Mouse (Mus musculus): ENCODE measurements around the gene Rpn2. TPM values are rescaled to one million over a fixed set of nuclear protein-coding genes. Genes with fewer than 3 reads are reported as not detected.

Gene Rpn2
- total RNA-seq, 1 experiment from 2014 or later, result 143 TPM

- peak; percentile 67 to 69; a peak in 3 of 4 replicates for ATAC-seq (replicated peaks in 1 of 2; ENCODE audit: insufficient read depth in 1 of 2, low FRiP score in 2 of 2, low TSS enrichment in 1 of 2, low read depth in 1 of 2, poor library complexity in 2 of 2, severe bottlenecking in 2 of 2)
These were observed 59.8 kb downstream of the Rpn2 start for GRCm38 (mm10) chr2:157338663-157339062.

GRCm38 (mm10) chr2:157339532-157339931 is 60.7 kb downstream of the Rpn2 start:
- no peak for ATAC-seq (replicated peaks in 1 of 2; ENCODE audit: insufficient read depth in 1 of 2, low FRiP score in 2 of 2, low TSS enrichment in 1 of 2, low read depth in 1 of 2, poor library complexity in 2 of 2, severe bottlenecking in 2 of 2)

GRCm38 (mm10) chr2:157340221-157340741 is 61.5 kb downstream of the Rpn2 start:
- ATAC-seq (replicated peaks in 1 of 2; ENCODE audit: insufficient read depth in 1 of 2, low FRiP score in 2 of 2, low TSS enrichment in 1 of 2, low read depth in 1 of 2, poor library complexity in 2 of 2, severe bottlenecking in 2 of 2), result no peak

GRCm38 (mm10) chr2:157341554-157342270 is 62.9 kb downstream of the Rpn2 start:
- ATAC-seq (replicated peaks in 1 of 2; ENCODE audit: insufficient read depth in 1 of 2, low FRiP score in 2 of 2, low TSS enrichment in 1 of 2, low read depth in 1 of 2, poor library complexity in 2 of 2, severe bottlenecking in 2 of 2), result peak in 1 of 2 experiments; percentile 60; a peak in 2 of 4 replicates

- no peak for ATAC-seq (replicated peaks in 1 of 2; ENCODE audit: insufficient read depth in 1 of 2, low FRiP score in 2 of 2, low TSS enrichment in 1 of 2, low read depth in 1 of 2, poor library complexity in 2 of 2, severe bottlenecking in 2 of 2)
These were observed 63.6 kb downstream of the Rpn2 start for GRCm38 (mm10) chr2:157342328-157342926.

- no peak for ATAC-seq (replicated peaks in 1 of 2; ENCODE audit: insufficient read depth in 1 of 2, low FRiP score in 2 of 2, low TSS enrichment in 1 of 2, low read depth in 1 of 2, poor library complexity in 2 of 2, severe bottlenecking in 2 of 2)
These were observed 64.5 kb downstream of the Rpn2 start for GRCm38 (mm10) chr2:157343337-157343736.

- no peak for ATAC-seq (replicated peaks in 1 of 2; ENCODE audit: insufficient read depth in 1 of 2, low FRiP score in 2 of 2, low TSS enrichment in 1 of 2, low read depth in 1 of 2, poor library complexity in 2 of 2, severe bottlenecking in 2 of 2)
These were observed 68.7 kb downstream of the Rpn2 start, which contains the start of gene Ghrh for GRCm38 (mm10) chr2:157347361-157348159. Ghrh (minus strand) TSS chr2:157347506.

- ATAC-seq (replicated peaks in 1 of 2; ENCODE audit: insufficient read depth in 1 of 2, low FRiP score in 2 of 2, low TSS enrichment in 1 of 2, low read depth in 1 of 2, poor library complexity in 2 of 2, severe bottlenecking in 2 of 2), result no peak
These were observed 70.4 kb downstream of the Rpn2 start for GRCm38 (mm10) chr2:157349121-157349778.

GRCm38 (mm10) chr2:157353183-157353582 is 74.4 kb downstream of the Rpn2 start:
- ATAC-seq (replicated peaks in 1 of 2; ENCODE audit: insufficient read depth in 1 of 2, low FRiP score in 2 of 2, low TSS enrichment in 1 of 2, low read depth in 1 of 2, poor library complexity in 2 of 2, severe bottlenecking in 2 of 2), result no peak

GRCm38 (mm10) chr2:157354106-157354505 is 75.3 kb downstream of the Rpn2 start:
- ATAC-seq (replicated peaks in 1 of 2; ENCODE audit: insufficient read depth in 1 of 2, low FRiP score in 2 of 2, low TSS enrichment in 1 of 2, low read depth in 1 of 2, poor library complexity in 2 of 2, severe bottlenecking in 2 of 2), result no peak

GRCm38 (mm10) chr2:157360028-157360427 is 81.2 kb downstream of the Rpn2 start:
- ATAC-seq (replicated peaks in 1 of 2; ENCODE audit: insufficient read depth in 1 of 2, low FRiP score in 2 of 2, low TSS enrichment in 1 of 2, low read depth in 1 of 2, poor library complexity in 2 of 2, severe bottlenecking in 2 of 2), result no peak

GRCm38 (mm10) chr2:157363031-157363430 is 84.2 kb downstream of the Rpn2 start:
- ATAC-seq (replicated peaks in 1 of 2; ENCODE audit: insufficient read depth in 1 of 2, low FRiP score in 2 of 2, low TSS enrichment in 1 of 2, low read depth in 1 of 2, poor library complexity in 2 of 2, severe bottlenecking in 2 of 2), result no peak

GRCm38 (mm10) chr2:157366762-157367161 is 87.9 kb downstream of the Rpn2 start:
- 0 out of 4 replicates have a peak, but pooled peaks of 1 of the 2 experiments have one; percentile 3 for ATAC-seq (replicated peaks in 1 of 2; ENCODE audit: insufficient read depth in 1 of 2, low FRiP score in 2 of 2, low TSS enrichment in 1 of 2, low read depth in 1 of 2, poor library complexity in 2 of 2, severe bottlenecking in 2 of 2)

GRCm38 (mm10) chr2:157367184-157367893 is 88.5 kb downstream of the Rpn2 start, which contains the start of gene Manbal:
Manbal (plus strand) TSS chr2:157367594.
- peak; percentile 84 to 88 for ATAC-seq (replicated peaks in 1 of 2; ENCODE audit: insufficient read depth in 1 of 2, low FRiP score in 2 of 2, low TSS enrichment in 1 of 2, low read depth in 1 of 2, poor library complexity in 2 of 2, severe bottlenecking in 2 of 2)

- peak in 1 of 2 experiments; percentile 36; a peak in 2 of 4 replicates for ATAC-seq (replicated peaks in 1 of 2; ENCODE audit: insufficient read depth in 1 of 2, low FRiP score in 2 of 2, low TSS enrichment in 1 of 2, low read depth in 1 of 2, poor library complexity in 2 of 2, severe bottlenecking in 2 of 2)
These were observed 89.2 kb downstream of the Rpn2 start for GRCm38 (mm10) chr2:157367991-157368390.

GRCm38 (mm10) chr2:157371696-157372095 is 92.9 kb downstream of the Rpn2 start:
- no peak for ATAC-seq (replicated peaks in 1 of 2; ENCODE audit: insufficient read depth in 1 of 2, low FRiP score in 2 of 2, low TSS enrichment in 1 of 2, low read depth in 1 of 2, poor library complexity in 2 of 2, severe bottlenecking in 2 of 2)

- ATAC-seq (replicated peaks in 1 of 2; ENCODE audit: insufficient read depth in 1 of 2, low FRiP score in 2 of 2, low TSS enrichment in 1 of 2, low read depth in 1 of 2, poor library complexity in 2 of 2, severe bottlenecking in 2 of 2), result no peak
These were observed 94.9 kb downstream of the Rpn2 start for GRCm38 (mm10) chr2:157373681-157374080.
